Mouse (Mus musculus) cortical plate, adult 2 months (tissue): ENCODE results near the gene Lmtk3.

Experiments
- CTCF ChIP-seq: fragments of 200-500 bp; IDR thresholded peaks from 2 replicates; pipeline ENCODE4 v1.5.1; 2011; ENCODE audit warnings: mild to moderate bottlenecking, control low read depth, low read length; ENCODE audit not compliant: insufficient read depth; ENCODE audit errors: extremely low read depth
- POLR2A ChIP-seq: fragments of 200-500 bp; IDR thresholded peaks from 2 replicates; pipeline ENCODE4 v1.6.1; 2011; ENCODE audit warnings: mild to moderate bottlenecking, low read length, control low read depth; ENCODE audit not compliant: insufficient read depth; ENCODE audit errors: extremely low read depth

DNA sequence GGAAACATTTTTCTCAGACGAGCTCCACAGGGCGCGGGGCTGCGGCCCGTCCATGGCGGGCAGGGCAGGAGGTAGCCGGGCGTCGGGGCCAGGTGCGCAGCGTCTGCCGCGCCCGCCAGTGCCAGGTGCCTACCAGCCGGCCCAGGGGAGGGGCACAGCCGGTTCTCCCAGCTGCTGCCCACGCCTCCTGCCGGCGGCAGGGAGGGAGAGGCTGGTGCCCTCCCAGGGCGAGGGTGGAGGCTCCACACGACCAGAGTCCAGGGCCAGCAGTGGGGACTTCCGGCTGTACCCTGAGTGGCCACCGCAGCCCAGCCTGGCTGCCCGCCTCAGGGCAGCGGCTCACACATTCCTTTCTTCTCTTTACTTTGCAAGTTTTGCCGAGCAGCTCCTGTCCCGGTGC, 24.1 kb upstream of the Lmtk3 start:
- TF ChIP-seq CTCF (no peak), POLR2A (no peak)
